Mouse (Mus musculus) embryonic fibroblast, embryonic 13.5 days (primary cell): ENCODE measurements around the gene Tk2. TPM values are rescaled to one million over a fixed set of nuclear protein-coding genes. Genes with fewer than 3 reads are reported as not detected.

Source experiments
- H3K27ac ChIP-seq: 2 replicates; pipeline ENCODE4 v1.5.1; 2012; ENCODE audit warnings: low read length, control low read depth, inconsistent platforms; ENCODE audit not compliant: insufficient read depth
- H3K4me1 ChIP-seq: 2 replicates; pipeline ENCODE4 v1.6.1; 2011; ENCODE audit warnings: low read length; ENCODE audit not compliant: control insufficient read depth, insufficient read depth
- H3K4me3 ChIP-seq: 2 replicates; pipeline ENCODE4 v1.5.1; 2011; ENCODE audit warnings: mild to moderate bottlenecking, control low read depth, low read length; ENCODE audit not compliant: insufficient read depth
- CTCF ChIP-seq: IDR thresholded peaks from 2 replicates; pipeline ENCODE4 v1.5.1; 2011; ENCODE audit warnings: mild to moderate bottlenecking, control low read depth, low read length, moderate library complexity, borderline replicate concordance; ENCODE audit not compliant: insufficient read depth
- POLR2A ChIP-seq: IDR thresholded peaks from 2 replicates; pipeline ENCODE4 v1.6.1; 2011; ENCODE audit warnings: low read depth, mild to moderate bottlenecking, control low read depth, low read length, moderate library complexity
- polyA plus RNA-seq: library from polyadenylated mRNA; stranded (reverse); fragments of >200 nt; gene quantifications from 2 replicates; pipeline ENCODE4 v1.2.4, GENCODE M21; 2011; ENCODE audit warnings: low read depth; ENCODE audit not compliant: missing spikeins, insufficient read length

The Tk2 gene
- polyA plus RNA-seq, 1 experiment, result 12.8 TPM

- Histone ChIP-seq H3K4me3 (no peak overlapping the region), H3K4me1 (no peaks in the 10 kb centered on the region), H3K27ac (no peak overlapping the region)
- TF ChIP-seq CTCF, result no peak
- TF ChIP-seq POLR2A, result no peak
Observed at GRCm38 (mm10) chr8:104187622-104188021, 60.7 kb downstream of the Tk2 start.

DNA sequence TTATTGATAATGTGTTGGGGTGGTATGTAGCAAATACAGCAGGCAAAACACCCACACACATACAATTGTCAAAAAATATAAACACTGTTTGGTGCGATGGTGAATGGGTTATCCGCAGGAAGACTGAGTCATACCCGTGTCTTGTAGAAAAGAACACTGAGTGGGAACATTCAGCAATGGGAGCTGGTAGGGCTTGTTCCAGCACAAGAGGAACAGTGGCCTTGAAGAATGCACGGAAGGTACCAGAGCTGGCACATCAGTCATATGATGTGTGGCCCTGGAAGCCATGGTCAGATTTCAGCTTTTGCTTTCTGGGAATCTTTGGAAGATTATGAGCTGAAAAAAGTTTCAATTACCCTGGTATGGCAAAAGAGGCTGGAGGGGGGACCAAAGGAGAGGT is 61.5 kb downstream of the Tk2 start:
- H3K4me1 ChIP-seq, result no peaks in the 10 kb centered on the region
- TF ChIP-seq CTCF, result no peak
- no peak overlapping the region for H3K27ac ChIP-seq
- H3K4me3 ChIP-seq, result no peak overlapping the region

DNA sequence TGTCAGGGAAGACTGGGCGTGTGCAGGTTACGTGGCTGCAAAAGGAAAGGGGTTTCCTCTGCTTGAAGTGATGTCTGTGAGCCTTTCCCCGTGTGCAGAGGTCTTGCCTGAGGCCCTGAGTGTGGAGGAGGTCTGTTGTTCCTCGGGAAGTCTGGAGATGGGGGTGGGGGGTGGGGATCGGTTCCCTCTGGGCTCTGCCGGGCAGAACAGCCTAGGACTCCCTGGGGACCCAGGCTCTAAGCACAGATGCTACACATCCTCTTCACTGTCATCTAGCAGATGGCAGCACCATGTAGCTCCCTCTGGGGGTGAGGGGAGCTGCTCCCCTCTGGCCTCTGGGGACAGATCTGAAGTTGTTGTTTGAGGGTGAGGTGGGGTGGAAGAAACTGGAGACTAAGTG is 63.5 kb downstream of the Tk2 start:
- Histone ChIP-seq H3K4me3 (no peak overlapping the region), H3K27ac (no peak overlapping the region), H3K4me1 (no peaks in the 10 kb centered on the region)
- TF ChIP-seq POLR2A (no peak), CTCF (no peak)

DNA sequence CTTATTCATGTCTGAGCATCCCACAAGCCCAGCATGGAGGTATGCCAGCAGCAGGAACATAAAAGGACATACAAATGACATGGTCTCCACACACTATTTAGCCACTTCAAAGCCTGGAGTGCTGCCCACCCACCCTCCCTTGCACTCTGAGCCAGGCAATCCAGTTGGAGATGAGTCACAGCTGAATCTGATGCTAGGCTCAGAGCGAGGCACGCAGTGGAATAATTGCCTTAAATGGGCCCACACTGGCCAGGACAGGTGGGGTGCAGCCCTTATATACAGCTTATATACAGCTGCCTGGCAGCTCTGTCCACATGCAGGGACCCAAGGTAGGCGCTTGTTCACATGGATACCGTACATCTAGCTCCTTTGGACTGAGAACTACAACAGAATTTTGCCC is 71.3 kb downstream of the Tk2 start:
- Histone ChIP-seq H3K4me1 (peaks cover 2% of the 10 kb centered on the region; the same call in 1 of the 2 replicates), H3K4me3 (no peak overlapping the region), H3K27ac (no peak overlapping the region)
- no peak for TF ChIP-seq CTCF

Other genes starting within 250 kb of the Tk2 start
- not detected in 2 replicates for gene Cdh5, start 146.9 kb downstream of the Tk2 start, polyA plus RNA-seq
- 0.89 and 0.90 TPM in 2 replicates for gene Bean1, start 78.1 kb downstream of the Tk2 start, polyA plus RNA-seq
- gene Cklf, start 2.3 kb upstream of the Tk2 start, polyA plus RNA-seq, result 26.7 and 27.6 TPM in 2 replicates
- not detected in 2 replicates for gene Cmtm2a, start 44.6 kb upstream of the Tk2 start, polyA plus RNA-seq
- not detected in 2 replicates for gene Gm45711, start 61.5 kb upstream of the Tk2 start, polyA plus RNA-seq
- gene Cmtm1, start 61.6 kb upstream of the Tk2 start, polyA plus RNA-seq, result not detected in 2 replicates
- gene Gm11020, start 73.0 kb upstream of the Tk2 start, polyA plus RNA-seq, result not detected in 2 replicates
- gene Cmtm2b, start 73.7 kb upstream of the Tk2 start, polyA plus RNA-seq, result not detected in 2 replicates
- 133 and 134 TPM in 2 replicates for gene Cmtm3, start 90.9 kb upstream of the Tk2 start, polyA plus RNA-seq
- 28.2 and 29.1 TPM in 2 replicates for gene Cmtm4, start 147.2 kb upstream of the Tk2 start, polyA plus RNA-seq
- 106 and 135 TPM in 2 replicates for gene Dync1li2, start 194.5 kb upstream of the Tk2 start, polyA plus RNA-seq